Mouse (Mus musculus) MEL (cell line): ENCODE measurements around the gene Cdan1. TPM values are rescaled to one million over a fixed set of nuclear protein-coding genes. Genes with fewer than 3 reads are reported as not detected.

Experiments used
- DNase-seq: peaks from one replicate; pipeline ENCODE4 v3.0.0; 2011; ENCODE audit warnings: low read depth, low spot score
- H3K27ac ChIP-seq: 2 replicates; pipeline ENCODE4 v1.5.1; 2012; ENCODE audit warnings: low read depth, mild to moderate bottlenecking, control low read depth, low read length, moderate library complexity; ENCODE audit not compliant: control insufficient read depth
- H3K27me3 ChIP-seq, 2 experiments: fragments of 150-350 bp in 1 of 2; sonication (generic) in 1 of 2; 2 replicates each; pipeline ENCODE4 v1.6.1; 2012; ENCODE audit warnings: low read length in 2 of 2, mild to moderate bottlenecking in 2 of 2, improper control_type of control experiment in 1 of 2, moderate library complexity in 1 of 2; ENCODE audit not compliant: insufficient read depth in 2 of 2, control insufficient read depth in 1 of 2
- H3K36me3 ChIP-seq, 2 experiments: 2 replicates each; pipeline ENCODE4 v1.6.1; 2012 to 2014; ENCODE audit warnings: low read length in 2 of 2, improper control_type of control experiment in 1 of 2, inconsistent platforms in 1 of 2, mild to moderate bottlenecking in 1 of 2; ENCODE audit not compliant: insufficient read depth in 2 of 2, control insufficient read depth in 1 of 2
- H3K4me1 ChIP-seq, 2 experiments: fragments of 150-350 bp in 1 of 2; sonication (generic) in 1 of 2; 2 replicates each; pipeline ENCODE4 v1.6.1; 2012; ENCODE audit warnings: low read length in 2 of 2, improper control_type of control experiment in 1 of 2, mild to moderate bottlenecking in 1 of 2; ENCODE audit not compliant: insufficient read depth in 2 of 2, control insufficient read depth in 1 of 2
- H3K4me3 ChIP-seq, 2 experiments: fragments of 150-350 bp in 1 of 2; sonication (generic) in 1 of 2; 2 replicates each; pipeline ENCODE4 v1.5.1; 2012; ENCODE audit warnings: low read depth in 2 of 2, low read length in 2 of 2, mild to moderate bottlenecking in 2 of 2, moderate library complexity in 2 of 2, control low read depth in 1 of 2, improper control_type of control experiment in 1 of 2; ENCODE audit not compliant: control insufficient read depth in 1 of 2, insufficient read depth in 1 of 2
- H3K79me2 ChIP-seq: 2 replicates; pipeline ENCODE4 v1.6.1; 2012; ENCODE audit warnings: mild to moderate bottlenecking, low read length, moderate library complexity; ENCODE audit not compliant: control insufficient read depth, poor library complexity, insufficient read depth
- H3K9ac ChIP-seq: 2 replicates; pipeline ENCODE4 v1.6.1; 2012; ENCODE audit warnings: low read depth, mild to moderate bottlenecking, control low read depth, low read length, moderate library complexity; ENCODE audit not compliant: control insufficient read depth, poor library complexity, severe bottlenecking
- H3K9me3 ChIP-seq: fragments of 150-350 bp; sonication (generic); replicated peaks from 2 replicates; pipeline ENCODE4 v1.6.1; 2012; ENCODE audit warnings: mild to moderate bottlenecking, low read length, improper control_type of control experiment, moderate library complexity; ENCODE audit not compliant: insufficient read depth
- BHLHE40 ChIP-seq: IDR thresholded peaks from 2 replicates; pipeline ENCODE4 v1.6.1; 2012; ENCODE audit warnings: low read depth, mild to moderate bottlenecking, inconsistent platforms, low read length, improper control_type of control experiment, borderline replicate concordance
- CHD1 ChIP-seq: IDR thresholded peaks from 2 replicates; pipeline ENCODE4 v1.6.1; 2012; ENCODE audit warnings: low read depth, mild to moderate bottlenecking, inconsistent platforms, low read length, improper control_type of control experiment
- CHD2 ChIP-seq: IDR thresholded peaks from 2 replicates; pipeline ENCODE4 v1.6.1; 2011; ENCODE audit warnings: low read length, improper control_type of control experiment
- CTCF ChIP-seq, 3 experiments: IDR thresholded peaks in 2 of 3; conservative IDR thresholded peaks in 1 of 3; 2 replicates each; pipeline ENCODE4 v1.5.1; 2011 to 2012; ENCODE audit warnings: low read length in 3 of 3, low read depth in 2 of 3, mild to moderate bottlenecking in 2 of 3, improper control_type of control experiment in 1 of 3, inconsistent platforms in 1 of 3, mixed read lengths in 1 of 3, moderate library complexity in 1 of 3; ENCODE audit not compliant: control insufficient read depth in 1 of 3, insufficient read depth in 1 of 3, poor library complexity in 1 of 3, severe bottlenecking in 1 of 3
- E2F4 ChIP-seq: IDR thresholded peaks from 2 replicates; pipeline ENCODE4 v1.6.1; 2011; ENCODE audit warnings: low read depth, low read length, improper control_type of control experiment, borderline replicate concordance
- GATA1 ChIP-seq: IDR thresholded peaks from 2 replicates; pipeline ENCODE4 v1.6.1; 2011; ENCODE audit warnings: low read depth, low read length, improper control_type of control experiment
- HCFC1 ChIP-seq: IDR thresholded peaks from 2 replicates; pipeline ENCODE4 v1.6.1; 2012; ENCODE audit warnings: low read depth, mild to moderate bottlenecking, inconsistent platforms, low read length, improper control_type of control experiment, moderate library complexity
- MAX ChIP-seq: IDR thresholded peaks from 2 replicates; pipeline ENCODE4 v1.6.1; 2011; ENCODE audit warnings: low read length, improper control_type of control experiment
- MAZ ChIP-seq: IDR thresholded peaks from 2 replicates; pipeline ENCODE4 v1.6.1; 2012; ENCODE audit warnings: low read depth, mild to moderate bottlenecking, inconsistent platforms, low read length, improper control_type of control experiment
- MEF2A ChIP-seq: IDR thresholded peaks from 2 replicates; pipeline ENCODE4 v1.6.1; 2014; ENCODE audit warnings: low read depth, mild to moderate bottlenecking, inconsistent platforms, low read length, improper control_type of control experiment; ENCODE audit not compliant: poor library complexity, insufficient replicate concordance, severe bottlenecking; ENCODE audit errors: extremely low read depth
- MXI1 ChIP-seq: IDR thresholded peaks from 2 replicates; pipeline ENCODE4 v1.6.1; 2011; ENCODE audit warnings: mild to moderate bottlenecking, low read depth, low read length, improper control_type of control experiment
- POLR2AphosphoS5 ChIP-seq: IDR thresholded peaks from 2 replicates; pipeline ENCODE4 v1.6.1; 2012; ENCODE audit warnings: low read depth, borderline replicate concordance, mild to moderate bottlenecking, inconsistent platforms, low read length, moderate library complexity, mixed read lengths
- RAD21 ChIP-seq: IDR thresholded peaks from 2 replicates; pipeline ENCODE4 v1.6.1; 2011; ENCODE audit warnings: mild to moderate bottlenecking, low read depth, low read length, improper control_type of control experiment
- RCOR1 ChIP-seq: IDR thresholded peaks from 2 replicates; pipeline ENCODE4 v1.6.1; 2012; ENCODE audit warnings: low read depth, mild to moderate bottlenecking, inconsistent platforms, low read length, improper control_type of control experiment
- SMC3 ChIP-seq: IDR thresholded peaks from 2 replicates; pipeline ENCODE4 v1.6.1; 2011; ENCODE audit warnings: low read depth, low read length, improper control_type of control experiment
- TAL1 ChIP-seq: IDR thresholded peaks from 2 replicates; pipeline ENCODE4 v1.6.1; 2012; ENCODE audit warnings: mild to moderate bottlenecking, inconsistent platforms, low read length, moderate library complexity, mixed read lengths
- USF1 ChIP-seq: IDR thresholded peaks from 2 replicates; pipeline ENCODE4 v1.6.1; 2014; ENCODE audit warnings: low read depth, mild to moderate bottlenecking, inconsistent platforms, low read length, improper control_type of control experiment, moderate library complexity
- USF2 ChIP-seq, 2 experiments: IDR thresholded peaks; 2 replicates each; pipeline ENCODE4 v1.6.1; 2011 to 2012; ENCODE audit warnings: improper control_type of control experiment in 2 of 2, low read length in 2 of 2, borderline replicate concordance in 1 of 2, inconsistent platforms in 1 of 2, low read depth in 1 of 2, mild to moderate bottlenecking in 1 of 2; ENCODE audit not compliant: insufficient read depth in 1 of 2
- ZC3H11A ChIP-seq: IDR thresholded peaks from 2 replicates; pipeline ENCODE4 v1.6.1; 2012; ENCODE audit warnings: low read depth, mild to moderate bottlenecking, inconsistent platforms, low read length, improper control_type of control experiment
- ZKSCAN1 ChIP-seq: IDR thresholded peaks from 2 replicates; pipeline ENCODE4 v1.6.1; 2012; ENCODE audit warnings: low read depth, mild to moderate bottlenecking, inconsistent platforms, low read length, improper control_type of control experiment, moderate library complexity
- ZMIZ1 ChIP-seq: IDR thresholded peaks from 2 replicates; pipeline ENCODE4 v1.6.1; 2012; ENCODE audit warnings: low read depth, mild to moderate bottlenecking, inconsistent platforms, low read length, improper control_type of control experiment, moderate library complexity
- polyA plus RNA-seq, 2 experiments: library from polyadenylated mRNA; stranded (reverse) in 1 of 2; unstranded in 1 of 2; fragments of >175 nt in 1 of 2; fragments of >200 nt in 1 of 2; gene quantifications; 2 replicates each; pipeline versions ENCODE4 v1.2.1 to v1.2.4; 2012; ENCODE audit warnings: low replicate concordance in 2 of 2, low read depth in 1 of 2; ENCODE audit not compliant: insufficient read length in 2 of 2, insufficient read depth in 1 of 2, missing spikeins in 1 of 2
- total RNA-seq: library from RNA; depleted of rRNA; stranded (reverse); fragments of 300-350 nt; gene quantifications from 2 replicates; pipeline ENCODE4 v1.2.3, GENCODE M21; 2012

Cdan1 gene
- total and polyA plus RNA-seq, 3 experiments = 10.9 to 27.6 TPM; not detected in 1

DNA sequence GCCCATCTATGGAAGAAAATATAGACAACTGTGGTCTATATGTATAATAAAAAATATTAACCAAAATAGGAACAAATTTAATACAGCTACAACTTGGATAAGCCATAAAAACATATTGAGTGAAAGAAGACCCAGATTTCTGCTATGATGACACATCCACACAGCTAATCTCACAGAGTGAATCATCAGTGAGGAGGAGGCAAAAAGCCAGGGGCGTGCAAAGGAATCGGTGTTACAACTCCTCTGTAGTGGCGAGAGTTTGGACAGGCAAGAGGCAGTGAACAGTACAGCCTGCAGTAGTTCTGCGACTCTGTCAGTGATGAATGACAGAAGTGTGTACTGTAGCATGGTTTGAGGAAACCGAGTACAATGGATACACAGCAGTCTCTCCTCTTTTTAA lies 17.4 kb upstream of the Cdan1 start:
- no peak for DNase-seq
- H3K4me1 ChIP-seq = no peaks in the 10 kb centered on the region
- H3K79me2 ChIP-seq = no peaks in the 10 kb centered on the region
- H3K4me3 ChIP-seq = no peak overlapping the region
- H3K9ac ChIP-seq = no peak overlapping the region
- no peak overlapping the region for H3K27ac ChIP-seq
- no peaks in the 10 kb centered on the region for H3K9me3 ChIP-seq
- peaks cover 0 to 2% of the 10 kb centered on the region in 2 experiments; a peak in 2 of 4 replicates for H3K36me3 ChIP-seq
- TF ChIP-seq GATA1 (no peak), HCFC1 (no peak), USF2 (IDR thresholded peaks at IDR 0.05; ENCODE audit: borderline replicate concordance in 1 of 2, insufficient read depth in 1 of 2, low read depth in 1 of 2, low read length in 2 of 2) (no peak), MXI1 (no peak), CTCF (IDR thresholded peaks at IDR 0.05 in 2 of 3, conservative IDR thresholded peaks at IDR 0.05 in 1 of 3; ENCODE audit: control insufficient read depth in 1 of 3, insufficient read depth in 1 of 3, low read depth in 2 of 3, low read length in 3 of 3, poor library complexity in 1 of 3, severe bottlenecking in 1 of 3) (no peak; a peak in 1 of 6 replicates), SMC3 (no peak), E2F4 (no peak), USF1 (no peak)
- H3K27me3 ChIP-seq = no peaks in the 10 kb centered on the region

DNA sequence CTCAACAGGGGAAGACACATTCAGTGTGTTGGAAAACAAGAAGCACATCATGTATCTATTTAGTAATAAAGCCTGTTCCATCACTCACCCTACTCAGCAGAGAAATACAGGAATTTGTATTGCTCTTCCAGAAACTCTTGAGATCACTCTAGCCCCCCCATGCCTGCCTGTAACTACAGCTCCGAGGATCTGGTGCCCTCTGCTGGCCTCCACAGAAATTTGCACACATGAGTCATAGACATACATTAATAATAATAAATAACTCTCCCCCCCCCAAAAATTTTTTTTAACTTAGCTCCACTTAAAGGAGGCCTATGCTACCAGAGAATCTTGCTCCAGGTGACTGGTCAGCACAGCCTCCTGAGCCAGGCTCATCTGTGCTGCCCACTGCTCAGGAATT lies 16.6 kb upstream of the Cdan1 start:
- peaks cover 0 to 4% of the 10 kb centered on the region in 2 experiments; a peak in 2 of 4 replicates for H3K36me3 ChIP-seq
- 0 out of 2 replicates have a peak, but pooled peaks have one; percentile 53 for TF ChIP-seq MAZ
- TF ChIP-seq E2F4 = no peak
- peak; percentile 61 for TF ChIP-seq RAD21
- no peak for TF ChIP-seq MAX
- TF ChIP-seq ZC3H11A = peak; percentile 67
- peak; percentile 33 to 73 (median 58); a peak in 5 of 6 replicates for TF ChIP-seq CTCF (IDR thresholded peaks at IDR 0.05 in 2 of 3, conservative IDR thresholded peaks at IDR 0.05 in 1 of 3; ENCODE audit: control insufficient read depth in 1 of 3, insufficient read depth in 1 of 3, low read depth in 2 of 3, low read length in 3 of 3, poor library complexity in 1 of 3, severe bottlenecking in 1 of 3)
- no peak for TF ChIP-seq TAL1
- TF ChIP-seq ZMIZ1 = no peak
- TF ChIP-seq SMC3 = peak; percentile 63
- no peak overlapping the region for H3K4me3 ChIP-seq
- no peaks in the 10 kb centered on the region for H3K27me3 ChIP-seq
- no peak overlapping the region for H3K27ac ChIP-seq
- H3K79me2 ChIP-seq = no peaks in the 10 kb centered on the region
- no peak overlapping the region for H3K9ac ChIP-seq
- no peaks in the 10 kb centered on the region for H3K9me3 ChIP-seq
- peak; percentile 70 for DNase-seq
- no peaks in the 10 kb centered on the region for H3K4me1 ChIP-seq

DNA sequence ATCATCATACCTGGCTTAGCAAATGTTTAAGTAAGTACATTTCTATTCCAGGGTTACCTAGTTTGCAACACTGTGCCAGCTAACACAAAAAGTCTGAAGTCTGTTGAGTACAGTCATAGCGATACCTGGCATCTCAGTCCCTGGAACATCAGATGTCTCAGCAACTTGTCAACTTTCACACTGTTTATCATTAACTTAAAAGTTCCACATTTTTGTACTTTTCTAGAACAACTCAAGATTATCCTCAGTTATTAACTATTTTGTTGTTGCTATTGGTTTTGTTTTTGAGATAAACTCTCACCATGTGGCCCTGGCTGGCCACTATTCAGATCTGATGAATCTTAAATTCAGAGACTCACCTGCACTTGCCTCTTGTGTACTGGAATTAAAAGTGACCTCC lies 13.5 kb upstream of the Cdan1 start:
- H3K27ac ChIP-seq = no peak overlapping the region
- no peaks in the 10 kb centered on the region for H3K27me3 ChIP-seq
- no peak overlapping the region for H3K4me3 ChIP-seq
- DNase-seq = no peak
- H3K9ac ChIP-seq = no peak overlapping the region
- no peaks in the 10 kb centered on the region for H3K9me3 ChIP-seq
- no peaks in the 10 kb centered on the region for H3K4me1 ChIP-seq
- H3K79me2 ChIP-seq = no peaks in the 10 kb centered on the region
- H3K36me3 ChIP-seq = peaks cover 0 to 4% of the 10 kb centered on the region in 2 experiments; a peak in 2 of 4 replicates
- TF ChIP-seq MEF2A = no peak
- TF ChIP-seq RCOR1 = no peak
- no peak for TF ChIP-seq CTCF (IDR thresholded peaks at IDR 0.05 in 2 of 3, conservative IDR thresholded peaks at IDR 0.05 in 1 of 3; ENCODE audit: control insufficient read depth in 1 of 3, insufficient read depth in 1 of 3, low read depth in 2 of 3, low read length in 3 of 3, poor library complexity in 1 of 3, severe bottlenecking in 1 of 3)
- no peak for TF ChIP-seq GATA1
- TF ChIP-seq CHD1 = no peak
- TF ChIP-seq ZKSCAN1 = no peak
- no peak for TF ChIP-seq MXI1
- no peak for TF ChIP-seq SMC3
- TF ChIP-seq BHLHE40 = no peak
- TF ChIP-seq POLR2AphosphoS5 = no peak
- TF ChIP-seq HCFC1 = no peak
- no peak for TF ChIP-seq CHD2
- TF ChIP-seq, all 39 proteins: peak for 0
